Mouse (Mus musculus) spleen, postnatal 36 days (tissue): ENCODE measurements around the gene Rbm33.

Source experiments
- DNase-seq, 2 experiments: peaks; one replicate each; pipeline ENCODE4 v3.0.0; 2022; ENCODE audit warnings: low spot score in 2 of 2, mixed read lengths in 1 of 2

Gene Rbm33

DNA sequence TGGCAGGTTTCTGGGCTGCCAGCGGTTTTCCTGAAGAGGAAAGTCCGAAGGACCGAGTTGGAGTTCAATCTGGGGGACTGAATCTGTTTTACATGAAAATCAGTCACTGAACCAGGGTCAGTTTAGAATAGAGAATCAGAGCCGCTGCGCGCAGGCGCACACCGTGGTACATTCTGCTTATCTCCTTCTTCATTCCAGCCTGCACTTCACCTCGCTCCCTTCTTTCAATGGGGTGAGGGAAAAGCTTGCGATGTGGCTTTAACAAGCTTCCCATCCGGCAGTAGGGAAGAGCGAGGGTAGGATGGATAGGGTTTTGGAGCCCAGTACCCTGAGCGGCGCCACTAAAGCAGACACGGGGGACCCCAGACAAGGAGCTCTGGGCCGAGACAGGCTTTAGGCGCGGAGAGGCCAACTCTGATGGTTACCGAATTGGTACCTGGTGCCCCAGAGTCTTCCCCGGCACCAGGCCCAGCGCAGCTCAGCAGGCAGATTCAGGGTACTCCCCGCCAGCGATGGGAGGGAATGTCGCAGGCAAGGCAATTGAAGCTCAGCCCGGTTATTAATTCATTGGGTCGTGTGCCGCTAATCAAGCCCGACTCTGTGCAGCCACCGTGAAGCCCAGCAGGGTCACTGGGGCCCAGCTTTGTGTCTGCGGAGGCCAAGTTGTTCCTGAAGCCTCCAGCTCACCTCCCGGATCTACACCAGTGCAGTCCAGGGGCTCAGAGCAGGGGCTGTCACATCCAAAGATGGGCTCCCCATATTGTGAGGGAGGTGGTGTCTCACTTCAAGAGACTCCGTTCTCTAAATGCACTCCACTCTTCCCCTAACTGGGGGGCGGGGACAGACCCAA is 146.0 kb downstream of the Rbm33 start:
- no peak for DNase-seq

- DNase-seq: no peak
Measured at GRCm38 (mm10) chr5:28463656-28464055, 146.7 kb downstream of the Rbm33 start.

- DNase-seq: no peak
Measured at GRCm38 (mm10) chr5:28464361-28465098, 147.6 kb downstream of the Rbm33 start.

GRCm38 (mm10) chr5:28465099-28465406 is 148.1 kb downstream of the Rbm33 start:
- no peak for DNase-seq

DNA sequence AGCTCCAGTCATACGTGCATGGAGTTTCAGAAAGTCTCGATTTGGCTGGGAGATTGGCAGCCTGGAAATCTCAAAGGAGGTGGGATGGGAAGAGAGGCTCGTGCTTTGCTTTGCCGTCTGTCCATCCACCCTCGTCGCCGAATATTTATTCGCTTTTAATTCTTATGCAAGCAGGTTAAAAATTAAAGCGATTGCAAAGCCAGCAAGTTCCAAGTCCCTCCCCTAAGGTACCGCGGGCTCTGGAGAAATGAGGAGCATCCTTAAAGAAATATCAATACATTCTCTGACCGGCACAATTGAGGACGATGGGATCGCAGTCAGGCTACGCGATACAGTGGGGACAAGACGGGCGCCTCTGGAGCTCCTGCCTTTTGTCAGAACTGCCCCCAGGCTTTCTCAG is 148.6 kb downstream of the Rbm33 start:
- DNase-seq: no peak

DNA sequence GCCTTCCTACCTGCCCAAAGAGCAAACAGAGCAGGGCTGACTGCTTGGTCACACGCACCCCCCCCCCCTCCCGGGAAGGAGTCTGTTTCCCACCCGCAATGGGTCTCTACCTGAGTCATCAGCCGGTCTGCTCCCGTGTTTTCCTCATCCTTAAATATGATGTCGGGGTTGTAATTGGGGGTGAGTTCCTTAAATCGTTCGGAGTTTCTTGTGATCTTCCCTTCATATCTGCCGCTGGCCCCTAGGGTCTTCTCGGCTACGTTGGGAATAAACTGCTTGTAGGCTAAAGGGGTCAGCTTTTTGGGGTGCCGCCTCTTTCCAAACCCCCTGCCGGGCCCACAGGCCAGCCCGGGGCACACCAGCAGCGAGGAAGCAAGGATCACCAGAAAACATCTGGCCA is 149.4 kb downstream of the Rbm33 start:
- no peak for DNase-seq

GRCm38 (mm10) chr5:28466760-28467306 is 149.9 kb downstream of the Rbm33 start, which contains the start of gene Shh:
Gene Shh (minus strand): TSS chr5:28467256.
- DNase-seq: no peak
